Mouse (Mus musculus) heart, postnatal 14 days (tissue): ENCODE measurements around the gene Fads2. TPM values are rescaled to one million over a fixed set of nuclear protein-coding genes. Genes with fewer than 3 reads are reported as not detected.

Source experiments
- DNase-seq, 2 experiments: peaks; one replicate each; pipeline ENCODE4 v3.0.0; 2021 to 2022
- intact Hi-C: fragments of 180-260 bp; cut with DNase I; formaldehyde crosslinking; loops from one replicate; pipeline ENCODE4 v1.15.1; 2025
- total RNA-seq, 2 experiments: library from RNA; stranded (reverse); gene quantifications; 2 replicates each; pipeline ENCODE4 v1.2.3; 2021

Gene Fads2
- total RNA-seq, 2 experiments from 2014 or later: 7.8 to 9.8 TPM

- intact Hi-C loops: no loop called here
- DNase-seq: peak in 1 of 2 experiments; percentile 49
Measured at GRCm38 (mm10) chr19:10046346-10046745, 55.2 kb downstream of the Fads2 start.

- intact Hi-C loops: no loop called here
- DNase-seq: no peak
Measured at GRCm38 (mm10) chr19:10045707-10046106, 55.8 kb downstream of the Fads2 start.

- DNase-seq: peak; percentile 73 to 82
- intact Hi-C loops: loop anchor here (5.0 kb wide), 1 partner anchor 154 kb away; no protein-coding TSS in a partner anchor
Measured at GRCm38 (mm10) chr19:10043643-10044042, 57.9 kb downstream of the Fads2 start.

DNA sequence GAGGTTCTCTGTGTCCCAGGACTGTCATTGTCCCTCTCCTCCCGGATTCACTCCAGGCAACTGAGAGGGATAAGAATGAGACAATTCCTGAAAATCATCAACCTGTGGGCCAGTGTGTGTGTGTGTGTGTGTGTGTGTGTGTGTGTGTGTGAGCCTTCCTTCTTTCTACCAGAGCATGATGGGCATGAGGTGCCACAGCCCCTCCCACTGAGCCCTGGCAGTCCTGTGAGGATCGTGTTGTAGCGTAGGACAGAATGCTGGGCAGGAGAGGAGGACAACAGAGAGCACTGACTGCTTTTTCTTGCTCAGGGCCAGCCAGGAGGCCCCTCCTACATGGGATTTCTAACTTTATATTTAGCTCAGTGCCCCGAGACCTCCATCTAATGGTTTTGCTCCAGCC is 58.7 kb downstream of the Fads2 start:
- intact Hi-C loops: loop anchor here (5.0 kb wide), 1 partner anchor 154 kb away; no protein-coding TSS in a partner anchor
- DNase-seq: no peak

DNA sequence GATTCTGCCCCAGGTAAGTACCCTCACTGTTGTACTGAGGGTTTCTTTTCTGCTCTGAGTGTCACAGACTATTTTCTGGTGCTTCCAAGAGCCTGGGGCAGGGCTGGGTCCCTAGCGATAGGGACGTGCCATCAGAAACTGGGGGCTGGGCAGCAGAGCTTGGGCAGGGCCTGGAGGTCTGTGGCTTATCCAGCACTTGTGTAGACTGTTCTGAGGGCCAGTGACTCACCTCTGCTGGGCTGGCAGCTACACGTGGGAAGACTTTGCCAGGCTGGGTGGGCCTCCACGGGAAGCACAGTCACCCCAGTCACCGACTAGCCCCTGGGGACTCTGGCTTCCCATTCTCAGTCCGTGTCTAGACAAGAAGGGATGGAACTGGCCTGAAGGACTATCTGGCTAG is 59.3 kb downstream of the Fads2 start:
- intact Hi-C loops: loop anchor here (5.0 kb wide), 1 partner anchor 155 kb away; no protein-coding TSS in a partner anchor
- peak; percentile 43 to 44 for DNase-seq

- peak; percentile 88 to 91 for DNase-seq
- intact Hi-C loops: loop anchor here (2.0 to 5.0 kb wide), 2 partner anchors 59 to 156 kb away; partner anchors contain the start of gene Fads2
Measured at GRCm38 (mm10) chr19:10041388-10042148, 60.0 kb downstream of the Fads2 start, which contains the start of gene Fads3. Fads3 (plus strand) TSS chr19:10041569.

- intact Hi-C loops: loop anchor here (2.0 to 5.0 kb wide), 2 partner anchors 60 to 156 kb away; partner anchors contain the start of gene Fads2
- DNase-seq: no peak
Measured at GRCm38 (mm10) chr19:10040866-10041387, 60.6 kb downstream of the Fads2 start.

- intact Hi-C loops: loop anchor here (2.0 to 5.0 kb wide), 2 partner anchors 61 to 158 kb away; partner anchors contain the start of gene Fads2
- DNase-seq: no peak
Measured at GRCm38 (mm10) chr19:10039615-10040014, 61.9 kb downstream of the Fads2 start.

- intact Hi-C loops: no loop called here
Measured at GRCm38 (mm10) chr19:10038910-10039309, 62.6 kb downstream of the Fads2 start.

GRCm38 (mm10) chr19:10038364-10038763 is 63.2 kb downstream of the Fads2 start:
- no peak for DNase-seq
- intact Hi-C loops: no loop called here

More at GRCm38 (mm10) chr19:10038910-10039309, 62.6 kb downstream of the Fads2 start:
- peak; percentile 51 to 72 for DNase-seq

DNA sequence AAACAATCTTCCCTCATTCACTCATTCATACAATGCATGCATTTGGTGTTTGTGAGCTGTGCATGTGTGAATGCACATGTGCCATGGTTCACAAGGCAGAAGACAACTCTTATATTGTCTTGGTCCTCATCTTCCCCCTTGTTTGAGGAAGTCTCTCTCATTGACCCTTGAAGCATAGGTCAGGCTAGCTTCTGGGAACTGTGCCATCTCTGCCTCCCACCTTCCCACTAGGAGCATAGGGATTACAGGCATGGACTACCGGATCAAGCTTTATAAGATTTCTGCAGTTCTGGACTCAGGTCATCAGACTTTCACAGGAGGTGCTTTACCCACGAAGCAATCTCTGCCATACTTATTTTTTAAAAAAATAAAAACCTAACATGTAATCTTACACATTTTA is 64.0 kb downstream of the Fads2 start:
- intact Hi-C loops: no loop called here
- DNase-seq: no peak

DNA sequence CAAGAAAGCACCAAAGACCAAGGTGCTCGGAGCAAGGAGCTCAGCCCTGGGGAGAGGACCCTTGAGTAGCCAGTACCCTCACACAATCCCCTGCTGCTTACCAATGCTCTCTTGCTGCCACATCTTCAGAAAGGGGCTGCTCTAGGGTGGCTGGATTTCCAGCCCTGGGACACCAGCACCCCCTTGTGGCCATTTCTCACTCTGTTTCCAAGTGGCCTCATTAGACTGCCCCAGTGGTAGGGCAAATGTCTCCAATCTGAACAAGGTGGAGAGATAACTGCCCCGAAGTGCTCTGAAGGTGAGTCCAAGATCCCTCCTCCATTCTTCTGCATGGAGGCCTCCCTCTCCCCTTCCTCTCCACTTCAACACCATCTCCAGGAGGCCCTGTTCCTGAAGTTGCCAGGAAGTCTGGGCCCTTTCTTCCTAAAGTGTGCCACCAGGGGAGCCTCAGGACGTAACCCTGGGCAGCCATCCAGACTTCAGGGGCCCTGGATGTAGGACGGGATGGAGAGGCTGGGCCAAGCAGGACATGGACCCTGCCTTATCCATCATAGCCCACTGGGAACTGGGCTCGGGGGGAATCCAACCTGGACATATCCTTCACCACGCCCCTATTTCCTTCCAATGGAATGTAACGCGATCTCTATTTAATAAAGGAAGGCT is 66.6 kb downstream of the Fads2 start:
- intact Hi-C loops: loop anchor here (1.0 to 5.0 kb wide), 2 partner anchors 35 to 118 kb away; no protein-coding TSS in a partner anchor
- peak; percentile 86 to 92 for DNase-seq

- intact Hi-C loops: loop anchor here (1.0 to 5.0 kb wide), 2 partner anchors 34 to 117 kb away; no protein-coding TSS in a partner anchor
Measured at GRCm38 (mm10) chr19:10034356-10034755, 67.2 kb downstream of the Fads2 start.

GRCm38 (mm10) chr19:10033211-10033973 is 68.2 kb downstream of the Fads2 start:
- peak; percentile 52 to 60 for DNase-seq
- intact Hi-C loops: loop anchor here (5.0 kb wide), 1 partner anchor 116 kb away; no protein-coding TSS in a partner anchor

More at GRCm38 (mm10) chr19:10034356-10034755, 67.2 kb downstream of the Fads2 start:
- no peak for DNase-seq

DNA sequence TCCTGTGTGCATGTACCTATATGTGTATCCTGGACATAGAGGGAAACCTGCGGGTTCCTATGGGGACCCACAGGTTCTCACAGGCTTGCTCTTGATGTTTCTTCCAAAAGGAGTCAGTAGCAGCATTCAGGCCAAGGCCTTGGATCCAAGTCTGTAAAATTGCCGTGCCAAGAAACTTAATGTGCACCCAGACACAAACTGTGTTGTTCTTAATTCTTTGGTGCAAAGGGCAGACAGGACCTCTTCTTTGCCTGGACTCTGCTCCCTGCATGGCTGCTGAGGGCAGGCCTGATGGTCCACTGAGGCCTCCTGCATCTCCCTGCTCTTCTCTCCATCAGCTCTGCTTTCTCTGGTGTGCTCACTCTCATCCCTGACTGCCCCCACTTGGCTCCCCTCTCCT is 71.8 kb downstream of the Fads2 start:
- intact Hi-C loops: loop anchor here (5.0 kb wide), 1 partner anchor 112 kb away; no protein-coding TSS in a partner anchor
- DNase-seq: no peak

DNA sequence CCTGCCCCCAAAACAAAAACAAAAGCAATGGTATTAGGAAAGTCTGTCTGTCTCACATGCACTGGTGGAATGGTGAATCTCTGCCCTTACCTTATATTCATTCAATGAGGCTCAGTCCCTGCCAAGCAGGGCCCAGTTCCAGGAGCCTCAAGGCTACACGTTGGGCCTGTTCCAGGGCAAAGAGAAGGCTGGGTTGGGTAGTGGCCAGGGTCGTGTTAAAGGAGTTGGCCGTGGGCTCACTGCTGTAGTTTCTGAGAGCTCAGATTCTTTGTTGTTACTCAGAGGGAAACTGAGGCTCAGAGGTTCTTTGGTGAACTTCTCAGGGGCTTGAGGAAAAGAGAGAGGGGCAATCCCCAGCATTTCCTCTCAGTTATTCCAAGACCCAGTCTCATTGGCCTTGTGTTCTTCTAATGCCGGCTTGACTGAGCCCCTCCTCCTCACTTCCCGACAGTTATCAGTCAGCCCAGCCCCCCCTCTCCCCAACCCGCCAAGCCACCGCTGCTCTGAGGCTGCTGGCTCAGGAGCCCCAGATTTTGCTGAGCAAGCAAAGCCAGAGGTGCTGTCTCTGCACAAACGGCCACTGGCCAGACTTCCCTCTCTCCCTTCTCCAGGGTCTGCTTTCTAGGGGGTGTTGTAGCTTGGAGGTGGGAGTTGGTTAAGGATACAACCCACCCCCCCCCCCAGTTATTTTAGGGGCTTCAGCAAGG is 76.2 kb downstream of the Fads2 start:
- intact Hi-C loops: no loop called here
- peak; percentile 65 to 72 for DNase-seq

DNA sequence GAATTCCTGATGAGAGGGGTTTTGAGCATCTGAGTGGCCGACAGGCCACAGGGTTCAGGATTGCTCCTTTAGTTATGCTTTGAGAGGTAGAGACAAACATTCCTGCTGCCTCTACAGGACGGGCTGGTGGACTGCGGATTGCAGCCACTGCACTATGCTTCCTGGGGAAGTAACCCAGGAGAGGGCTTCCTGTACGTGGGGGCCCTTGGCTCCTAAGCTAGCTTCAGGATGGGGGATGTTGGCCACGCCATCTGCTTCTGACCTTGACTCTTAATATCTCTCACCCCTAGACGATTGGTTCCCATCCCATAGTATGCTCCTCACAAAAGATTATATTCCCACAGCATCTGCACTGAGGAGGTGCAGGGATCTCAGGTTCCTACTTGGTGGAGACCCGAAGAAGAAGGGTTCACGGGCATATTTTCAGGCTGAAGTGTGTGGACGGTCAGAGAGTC is 78.2 kb downstream of the Fads2 start:
- intact Hi-C loops: no loop called here
- DNase-seq: no peak

DNA sequence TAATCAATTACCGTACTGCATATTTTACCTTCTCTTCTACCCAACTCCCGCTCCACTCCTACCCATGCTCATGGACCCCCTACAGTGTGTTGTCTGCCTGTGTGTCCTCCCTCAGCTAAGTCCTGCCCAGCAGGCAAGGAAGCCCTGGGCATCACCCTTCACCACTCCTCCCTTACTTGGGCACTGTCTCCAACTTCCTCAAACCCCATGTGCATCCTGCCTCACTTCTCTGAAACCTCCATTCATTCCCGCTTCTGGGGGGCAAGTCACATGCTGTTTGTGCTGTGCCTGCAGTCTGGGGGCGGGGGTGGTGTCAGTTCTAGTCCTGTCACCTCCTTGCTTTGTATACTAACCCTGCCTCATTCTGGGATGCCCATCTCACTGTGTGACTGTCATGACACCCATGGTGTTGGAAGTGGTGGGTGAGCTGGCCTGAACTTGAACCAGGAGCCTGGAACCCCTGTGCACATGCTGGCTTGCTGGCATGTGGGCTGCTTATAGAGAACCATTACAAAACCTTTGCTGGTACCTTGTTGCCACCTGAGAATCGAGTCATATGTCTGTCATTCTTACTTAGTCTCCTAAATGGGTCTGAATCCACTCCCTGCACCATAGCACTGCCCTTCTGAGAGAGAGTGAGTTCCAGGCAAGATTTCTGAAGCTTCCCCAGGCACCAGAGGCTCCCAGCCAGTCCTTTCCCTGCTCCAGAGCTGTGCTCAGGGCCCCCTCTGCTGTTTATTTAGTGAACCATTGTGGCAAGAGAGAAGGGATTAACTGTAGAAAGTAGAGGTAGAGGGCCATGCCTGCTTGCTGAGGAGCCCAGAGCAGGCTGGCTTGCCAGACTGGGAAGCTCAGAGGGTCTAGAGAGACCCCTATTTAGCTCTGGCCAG is 78.9 kb downstream of the Fads2 start:
- intact Hi-C loops: no loop called here
- peak; percentile 54 to 68 for DNase-seq
